Mouse (Mus musculus): ENCODE data around the gene Hdac4.

The Hdac4 gene

DNA sequence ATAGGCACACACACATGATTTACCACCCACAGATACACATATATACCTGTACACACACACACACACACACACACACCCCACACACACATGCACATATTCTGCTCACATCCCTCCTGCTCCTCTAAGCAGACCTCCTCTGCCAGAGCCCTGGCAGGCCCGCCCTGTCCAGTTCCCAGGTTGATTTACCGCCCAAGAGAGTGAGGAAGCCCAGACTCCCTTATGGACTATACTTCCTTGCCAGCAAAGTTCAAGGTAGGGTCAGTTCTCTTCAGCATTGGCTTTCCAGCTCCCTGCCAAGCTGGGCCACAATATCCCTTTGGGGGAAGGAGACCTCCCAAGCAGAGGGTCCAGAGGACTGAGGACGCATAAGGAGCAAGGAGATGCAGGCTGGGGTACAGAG is 280.9 kb downstream of the Hdac4 start:
- DNase-seq, result no peak

- DNase-seq, result peak; percentile 33 to 59
Observed at GRCm38 (mm10) chr1:91913850-91914249, 281.6 kb downstream of the Hdac4 start.

GRCm38 (mm10) chr1:91912227-91913119 is 283.0 kb downstream of the Hdac4 start:
- DNase-seq, result no peak

- DNase-seq, result peak in 1 of 2 experiments; percentile 22
Observed at GRCm38 (mm10) chr1:91905268-91905667, 290.2 kb downstream of the Hdac4 start.

- peak; percentile 68 to 71 for DNase-seq
Observed at GRCm38 (mm10) chr1:91903241-91903981, 292.1 kb downstream of the Hdac4 start.

DNA sequence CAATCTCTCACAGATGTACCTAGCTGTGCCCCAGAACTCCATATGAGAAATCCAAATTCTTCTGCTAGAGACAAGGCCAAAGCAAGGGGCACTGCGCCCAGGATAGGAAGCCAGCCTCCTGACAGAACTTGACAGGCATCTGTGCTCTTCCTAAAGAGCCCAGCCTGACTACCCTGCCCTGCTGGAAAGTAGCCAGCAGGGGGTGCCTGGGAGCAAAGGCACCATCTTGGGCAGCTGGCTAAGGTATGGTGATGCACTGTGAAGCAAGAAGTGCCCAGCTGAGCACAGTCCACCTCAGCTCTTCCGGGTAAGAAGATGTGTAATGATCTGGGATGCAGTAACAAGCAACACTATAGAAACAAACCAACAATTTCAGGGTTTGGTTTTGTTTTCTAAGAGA is 298.4 kb downstream of the Hdac4 start:
- no peak for DNase-seq

GRCm38 (mm10) chr1:91894286-91894685 is 301.2 kb downstream of the Hdac4 start:
- DNase-seq, result no peak

GRCm38 (mm10) chr1:91893598-91893997 is 301.9 kb downstream of the Hdac4 start:
- DNase-seq, result no peak

DNA sequence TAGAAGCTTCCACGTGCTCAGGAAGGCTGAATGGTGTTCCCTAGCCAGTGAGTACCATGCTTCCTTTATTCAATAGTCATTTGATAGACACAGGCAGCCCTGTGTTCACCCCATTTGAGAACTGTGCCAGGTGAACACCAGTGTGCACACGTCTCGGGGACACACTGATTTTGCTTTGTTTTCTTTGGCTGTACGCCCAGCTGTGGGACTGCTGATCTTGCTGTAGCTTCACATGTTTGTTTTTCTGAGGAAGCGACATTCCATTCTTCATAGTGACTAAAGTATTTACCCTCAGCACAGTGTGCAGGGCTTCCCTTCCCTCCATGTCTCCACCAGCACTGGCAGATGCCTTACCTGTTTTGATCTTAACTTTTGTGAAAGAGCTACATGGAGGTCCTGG is 312.4 kb downstream of the Hdac4 start:
- no peak for DNase-seq

DNA sequence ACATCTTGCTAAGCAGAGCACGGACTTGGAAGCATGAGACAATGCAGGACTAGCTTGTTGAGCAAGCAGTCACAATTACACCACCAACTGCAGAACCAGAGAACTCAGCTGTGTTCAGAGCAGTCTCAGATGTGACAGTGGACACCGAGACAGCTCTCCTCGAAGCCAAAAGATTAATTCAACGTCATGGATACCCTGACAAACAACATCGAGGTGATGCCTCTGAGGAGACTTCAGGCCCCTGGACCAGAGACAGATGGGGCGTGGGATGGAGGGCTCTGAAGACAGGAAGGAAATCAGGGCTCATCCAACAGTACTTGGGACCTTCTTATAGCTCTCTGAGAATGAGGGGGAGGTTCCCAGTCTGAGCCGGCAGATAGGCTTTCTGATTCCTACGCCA is 314.6 kb downstream of the Hdac4 start:
- no peak for DNase-seq

DNA sequence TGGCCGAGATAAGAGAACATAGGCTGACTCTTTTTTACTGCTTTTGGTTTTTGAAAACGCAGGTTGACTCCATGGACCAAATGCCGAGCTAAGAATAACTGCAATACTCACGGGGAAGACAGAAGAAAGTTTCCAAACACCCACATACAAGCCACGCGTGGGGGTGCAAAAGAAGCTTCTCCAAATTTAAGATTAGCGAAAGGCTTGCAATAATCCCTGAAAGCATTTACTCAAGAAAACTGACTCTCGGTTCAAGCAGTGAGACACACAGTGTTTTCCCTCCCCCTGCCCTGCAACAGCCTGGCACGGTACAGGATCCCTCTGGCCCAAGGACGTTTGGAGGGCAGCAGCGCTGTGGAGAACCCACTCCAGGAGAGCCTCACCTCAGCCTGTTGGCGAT is 315.3 kb downstream of the Hdac4 start:
- no peak for DNase-seq
